Mouse (Mus musculus) cerebellum, adult 9-10 months (tissue): ENCODE measurements around the gene Zc2hc1c.

Experiments used
- DNase-seq: peaks from one replicate; pipeline ENCODE4 v3.0.0; 2022

The Zc2hc1c gene

DNA sequence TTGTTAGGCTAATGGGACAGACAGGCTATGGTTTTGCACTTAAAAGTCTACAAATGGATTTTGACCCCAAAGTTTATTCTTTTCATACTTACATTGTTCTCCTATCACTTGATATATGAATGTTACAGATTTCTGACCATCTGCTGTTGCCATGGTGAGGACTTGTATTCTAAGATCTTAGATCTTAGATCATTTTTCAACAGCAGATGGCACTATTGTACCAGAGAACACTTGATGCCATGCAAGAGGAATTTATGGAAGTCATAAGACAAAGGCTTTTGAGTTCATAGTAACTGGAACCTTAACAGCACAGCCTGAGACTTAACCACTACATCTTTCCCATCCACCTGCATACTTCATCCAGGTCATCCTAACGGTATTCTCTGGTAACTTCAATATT, 52.7 kb downstream of the Zc2hc1c start:
- peak; percentile 84 for DNase-seq

DNA sequence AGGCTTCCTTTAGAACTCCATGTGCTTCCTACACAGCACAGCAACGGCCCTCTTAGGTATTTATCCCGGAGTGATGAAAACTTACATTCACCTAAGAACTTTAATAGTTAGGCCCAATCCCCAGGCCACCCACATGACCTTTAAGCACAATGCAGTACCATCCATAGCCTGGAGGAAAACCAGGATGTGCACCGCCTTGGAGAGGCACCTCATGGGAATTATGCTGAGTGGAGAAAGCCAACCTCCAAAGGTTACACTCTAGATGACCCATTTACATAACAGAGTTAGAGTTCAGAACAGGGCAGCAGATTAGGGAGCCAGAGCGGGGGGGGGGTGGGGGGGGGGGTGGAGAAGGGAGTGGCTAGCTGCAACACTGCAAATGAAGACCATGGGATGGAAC, 53.9 kb downstream of the Zc2hc1c start:
- no peak for DNase-seq

DNA sequence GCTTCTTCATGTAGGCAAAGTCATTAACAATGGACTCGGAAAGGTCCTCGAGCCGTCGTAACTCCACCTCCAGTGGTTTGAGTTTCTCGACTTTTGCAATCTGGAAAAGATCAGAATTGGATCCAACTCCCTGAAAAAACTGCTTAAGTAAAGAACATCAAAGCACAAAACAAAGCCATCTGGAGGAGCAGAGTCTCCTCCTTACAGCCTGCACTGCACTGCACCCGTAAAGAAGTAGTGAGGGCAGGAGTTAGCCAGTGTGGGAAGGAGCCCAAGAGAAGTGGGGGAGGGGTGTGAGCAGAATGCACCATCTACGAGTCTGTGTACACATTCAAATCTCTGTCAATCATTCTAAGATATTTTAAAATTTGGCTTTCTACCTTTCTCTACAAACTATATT, 55.9 kb downstream of the Zc2hc1c start:
- DNase-seq = no peak

DNA sequence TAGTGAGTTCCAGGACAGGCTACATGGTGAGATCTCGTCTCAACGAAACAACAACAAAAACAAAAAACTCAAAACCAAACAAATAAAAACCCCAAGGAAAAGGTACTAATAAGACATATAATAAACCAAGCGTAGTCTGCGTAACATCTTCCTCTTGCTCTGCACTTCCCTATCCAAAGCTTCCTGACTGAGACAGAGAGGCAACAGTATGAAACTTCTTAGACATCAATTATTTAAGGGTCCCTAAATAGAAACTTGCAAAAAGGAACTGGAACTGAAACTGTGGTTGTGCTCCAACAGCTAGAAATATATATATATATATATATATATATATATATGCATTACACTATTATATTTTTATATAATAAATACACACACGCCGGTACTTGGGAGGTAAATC, 57.2 kb downstream of the Zc2hc1c start:
- no peak for DNase-seq

DNA sequence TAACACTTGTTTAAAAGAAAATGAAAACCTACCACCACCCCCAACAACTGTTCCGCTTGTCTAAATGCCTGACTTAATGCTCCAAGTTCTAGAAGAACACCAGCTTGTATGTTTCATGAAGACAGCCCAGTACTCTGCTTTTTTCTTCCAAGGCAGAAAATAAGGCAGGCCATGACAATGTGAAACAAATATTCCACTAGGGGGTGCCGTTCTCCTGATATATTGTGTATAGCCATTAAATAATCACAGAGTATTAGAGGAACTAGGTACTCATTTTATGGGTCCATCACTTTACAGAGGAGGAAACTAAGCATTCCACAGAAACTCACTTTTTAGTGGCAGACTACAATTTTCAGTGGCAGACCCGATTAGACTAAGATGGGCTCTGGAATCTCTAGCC, 58.0 kb downstream of the Zc2hc1c start:
- DNase-seq = peak; percentile 85

DNA sequence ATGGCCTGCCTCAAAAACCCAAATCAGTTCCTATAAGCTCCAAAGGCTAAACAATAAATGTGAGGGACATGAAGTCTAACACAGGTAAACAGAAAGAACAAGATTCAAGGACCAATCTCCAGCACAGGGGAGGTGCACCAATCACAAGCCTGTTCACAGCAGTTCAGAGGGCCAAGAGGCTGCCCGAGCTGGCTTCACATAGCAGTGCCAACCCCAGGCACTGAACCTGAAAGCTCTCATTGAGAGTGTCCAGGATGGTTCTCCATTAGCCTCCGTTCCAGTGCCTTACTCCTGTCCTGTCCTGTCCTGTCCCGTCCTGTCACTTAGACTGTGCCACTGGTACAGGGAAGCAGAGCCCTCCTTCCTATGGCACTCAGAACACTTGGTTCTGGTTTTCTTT, 58.8 kb downstream of the Zc2hc1c start:
- no peak for DNase-seq

DNA sequence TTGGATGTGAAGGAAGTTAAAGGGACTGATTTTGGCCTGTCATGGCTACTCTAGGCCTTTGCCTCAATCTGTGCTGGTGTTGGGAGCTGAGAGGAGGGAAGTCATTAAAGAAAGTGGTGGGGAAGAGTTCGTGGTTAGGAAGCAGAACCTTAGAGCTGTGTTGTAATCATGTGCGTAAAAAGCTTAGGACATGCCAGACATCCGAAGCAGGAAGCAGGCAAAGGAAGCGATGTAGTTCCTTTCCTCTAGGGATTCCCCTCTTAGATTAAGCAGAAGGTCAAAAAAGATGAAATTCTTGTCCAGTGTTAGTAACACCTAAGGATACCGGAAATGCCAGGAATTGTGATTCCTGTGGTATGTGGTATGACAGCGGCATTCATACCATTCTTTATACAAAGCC, 59.9 kb downstream of the Zc2hc1c start:
- DNase-seq = no peak
